Mouse (Mus musculus) spleen, embryonic (tissue): Measurements from ENCODE around the gene Satb2.

Source experiments
- CTCF ChIA-PET: fragments of 350-600 bp; sonication (Branson Sonifier 250); formaldehyde crosslinking; loops from one replicate; lab custom pipeline; 2022; lab: Charles Lee

Gene Satb2

GRCm38 (mm10) chr1:56974187-56974586, 4.3 kb downstream of the Satb2 start:
- CTCF ChIA-PET: no interaction called here

- CTCF ChIA-PET: no interaction called here
Observed at GRCm38 (mm10) chr1:56973593-56973950, 4.9 kb downstream of the Satb2 start.

GRCm38 (mm10) chr1:56972950-56973592, 5.4 kb downstream of the Satb2 start:
- CTCF ChIA-PET: no interaction called here

GRCm38 (mm10) chr1:56972251-56972949, 6.0 kb downstream of the Satb2 start:
- CTCF ChIA-PET: no interaction called here

GRCm38 (mm10) chr1:56971942-56972250, 6.6 kb downstream of the Satb2 start:
- CTCF ChIA-PET: no interaction called here

GRCm38 (mm10) chr1:56971441-56971861, 7.0 kb downstream of the Satb2 start:
- CTCF ChIA-PET: no interaction called here

- CTCF ChIA-PET: no interaction called here
Observed at GRCm38 (mm10) chr1:56970740-56971141, 7.7 kb downstream of the Satb2 start.

GRCm38 (mm10) chr1:56969364-56970360, 8.8 kb downstream of the Satb2 start:
- CTCF ChIA-PET: no interaction called here

GRCm38 (mm10) chr1:56965879-56966579, 12.4 kb downstream of the Satb2 start:
- CTCF ChIA-PET: interaction anchor here (1.0 kb wide), 1 partner anchor 11 kb away, joined by 3 read pairs; no protein-coding TSS in a partner anchor

- CTCF ChIA-PET: no interaction called here
Observed at GRCm38 (mm10) chr1:56964493-56964892, 14.0 kb downstream of the Satb2 start.

- CTCF ChIA-PET: no interaction called here
Observed at GRCm38 (mm10) chr1:56963291-56963690, 15.2 kb downstream of the Satb2 start.

GRCm38 (mm10) chr1:56958996-56959395, 19.5 kb downstream of the Satb2 start:
- CTCF ChIA-PET: no interaction called here

GRCm38 (mm10) chr1:56957942-56958341, 20.5 kb downstream of the Satb2 start:
- CTCF ChIA-PET: no interaction called here

GRCm38 (mm10) chr1:56956811-56957210, 21.6 kb downstream of the Satb2 start:
- CTCF ChIA-PET: no interaction called here

- CTCF ChIA-PET: no interaction called here
Observed at GRCm38 (mm10) chr1:56955739-56956085, 22.7 kb downstream of the Satb2 start.

GRCm38 (mm10) chr1:56955055-56955738, 23.3 kb downstream of the Satb2 start:
- CTCF ChIA-PET: no interaction called here

- CTCF ChIA-PET: no interaction called here
Observed at GRCm38 (mm10) chr1:56953538-56953937, 24.9 kb downstream of the Satb2 start.

GRCm38 (mm10) chr1:56951980-56952379, 26.5 kb downstream of the Satb2 start:
- CTCF ChIA-PET: no interaction called here

GRCm38 (mm10) chr1:56951525-56951924, 26.9 kb downstream of the Satb2 start:
- CTCF ChIA-PET: no interaction called here

GRCm38 (mm10) chr1:56939432-56939831, 39.0 kb downstream of the Satb2 start:
- CTCF ChIA-PET: no interaction called here

GRCm38 (mm10) chr1:56938432-56938831, 40.0 kb downstream of the Satb2 start:
- CTCF ChIA-PET: no interaction called here
